Mouse (Mus musculus): ENCODE data around the gene Megf11. TPM values are rescaled to one million over a fixed set of nuclear protein-coding genes. Genes with fewer than 3 reads are reported as not detected.
"Not testable (repeated sequence)": the region's sequence is repeated elsewhere in the genome, so short reads cannot be mapped to it uniquely, and the experiment has no call there.

Megf11 gene
- polyA plus RNA-seq, 1 experiment from 2014 or later: 0.92 TPM

DNA sequence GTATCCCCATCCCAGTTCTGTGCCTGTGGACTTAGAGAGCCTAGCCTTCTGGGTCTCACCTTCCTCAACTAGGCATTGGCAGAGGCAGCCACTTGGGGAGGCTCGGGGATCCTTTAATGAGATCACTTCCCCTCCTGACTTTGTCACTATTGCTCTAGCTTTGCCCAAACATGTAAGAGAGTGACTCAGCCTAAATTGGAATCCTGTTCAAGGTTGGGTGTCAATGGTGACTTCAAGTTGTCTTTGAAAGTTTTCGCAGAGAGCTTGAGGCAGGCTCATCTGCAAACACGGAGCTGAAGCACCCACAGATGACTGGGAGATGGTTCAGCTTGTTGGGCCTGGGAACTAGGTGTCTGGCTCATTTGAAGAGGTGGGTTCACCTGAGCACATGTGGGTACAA is 85.9 kb downstream of the Megf11 start:
- H3K9me3 ChIP-seq (ENCODE audit: control insufficient read depth, low read length): no peaks in the 10 kb centered on the region
- H3K4me2 ChIP-seq (ENCODE audit: low read length): no peak overlapping the region
- H3K36me3 ChIP-seq (ENCODE audit: control insufficient read depth, insufficient read depth, low read length): no peaks in the 10 kb centered on the region
- ATAC-seq (ENCODE audit: insufficient number of reproducible peaks, insufficient read depth, low FRiP score, low read depth): no peak
- H3K27ac ChIP-seq (replicated peaks in 1 of 2; ENCODE audit: control insufficient read depth in 1 of 2, insufficient read depth in 1 of 2, low read depth in 2 of 2, low read length in 2 of 2): no peak overlapping the region
- H3K9ac ChIP-seq (ENCODE audit: low read length): no peak overlapping the region
- peaks cover 8% of the 10 kb centered on the region; the same call in 1 of the 2 replicates for H3K27me3 ChIP-seq (ENCODE audit: control insufficient read depth, insufficient read depth, low read length)
- H3K4me3 ChIP-seq (ENCODE audit: control insufficient read depth in 1 of 2, insufficient read depth in 1 of 2, low read depth in 1 of 2, low read length in 2 of 2): no peak overlapping the region
- WGBS: 73% methylated on average over 3 of the region's 3 CpGs
- H3K4me1 ChIP-seq (ENCODE audit: control insufficient read depth in 2 of 2, insufficient read depth in 2 of 2, low read length in 2 of 2): no peaks in the 10 kb centered on the region

DNA sequence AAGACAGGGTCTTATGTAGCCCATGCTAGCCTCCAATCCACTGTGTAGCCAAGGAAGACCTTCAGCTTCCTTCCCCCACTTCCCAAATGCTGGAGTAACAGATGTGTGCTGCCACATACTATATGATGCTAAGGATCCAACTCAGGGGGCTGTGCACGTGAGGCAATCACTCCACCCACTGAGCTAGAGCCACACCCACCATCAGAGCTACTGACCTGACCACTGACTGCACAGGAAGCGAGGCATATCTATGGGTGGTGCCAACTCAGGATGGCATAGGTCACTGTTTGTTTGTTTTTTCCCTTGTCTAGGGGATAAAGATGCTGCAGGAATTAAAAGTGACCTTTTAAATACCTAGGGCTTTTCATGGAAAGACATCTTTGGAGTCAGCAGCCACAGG is 86.7 kb downstream of the Megf11 start:
- Histone ChIP-seq H3K4me2 (ENCODE audit: low read length) (no peak overlapping the region), H3K27ac (replicated peaks in 1 of 2; ENCODE audit: control insufficient read depth in 1 of 2, insufficient read depth in 1 of 2, low read depth in 2 of 2, low read length in 2 of 2) (no peak overlapping the region), H3K27me3 (ENCODE audit: control insufficient read depth, insufficient read depth, low read length) (peaks cover 8% of the 10 kb centered on the region; the same call in 1 of the 2 replicates), H3K9me3 (ENCODE audit: control insufficient read depth, low read length) (no peaks in the 10 kb centered on the region), H3K4me1 (ENCODE audit: control insufficient read depth in 2 of 2, insufficient read depth in 2 of 2, low read length in 2 of 2) (no peaks in the 10 kb centered on the region), H3K36me3 (ENCODE audit: control insufficient read depth, insufficient read depth, low read length) (no peaks in the 10 kb centered on the region), H3K4me3 (ENCODE audit: control insufficient read depth in 1 of 2, insufficient read depth in 1 of 2, low read depth in 1 of 2, low read length in 2 of 2) (no peak overlapping the region), H3K9ac (ENCODE audit: low read length) (no peak overlapping the region)
- 47% methylated on average over 2 of the region's 2 CpGs for WGBS
- ATAC-seq (ENCODE audit: insufficient number of reproducible peaks, insufficient read depth, low FRiP score, low read depth): no peak

DNA sequence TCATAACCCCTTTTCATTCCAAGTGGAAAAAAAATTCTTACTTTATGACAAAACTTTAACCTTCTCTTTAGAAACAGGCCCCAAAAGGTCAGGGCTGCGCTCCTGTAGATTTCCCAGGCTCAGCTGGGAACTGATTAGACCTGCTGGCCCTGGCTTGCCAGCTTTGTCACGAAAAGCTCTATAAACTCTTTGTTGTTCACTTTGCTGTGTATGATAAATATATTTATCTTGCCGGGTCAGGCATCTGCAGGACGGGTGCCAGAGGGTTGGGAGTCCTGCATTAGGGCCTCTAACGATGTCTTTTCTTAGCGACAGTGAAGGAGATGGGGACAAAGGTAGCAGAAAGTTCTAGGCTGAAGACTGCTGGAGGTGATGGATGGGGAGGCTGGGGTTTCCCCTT is 87.3 kb downstream of the Megf11 start:
- Histone ChIP-seq H3K27me3 (ENCODE audit: control insufficient read depth, insufficient read depth, low read length) (peaks cover 8% of the 10 kb centered on the region; the same call in 1 of the 2 replicates), H3K36me3 (ENCODE audit: control insufficient read depth, insufficient read depth, low read length) (no peaks in the 10 kb centered on the region), H3K4me1 (ENCODE audit: control insufficient read depth in 2 of 2, insufficient read depth in 2 of 2, low read length in 2 of 2) (no peaks in the 10 kb centered on the region), H3K4me2 (ENCODE audit: low read length) (no peak overlapping the region), H3K4me3 (ENCODE audit: control insufficient read depth in 1 of 2, insufficient read depth in 1 of 2, low read depth in 1 of 2, low read length in 2 of 2) (no peak overlapping the region), H3K9me3 (ENCODE audit: control insufficient read depth, low read length) (no peaks in the 10 kb centered on the region), H3K27ac (replicated peaks in 1 of 2; ENCODE audit: control insufficient read depth in 1 of 2, insufficient read depth in 1 of 2, low read depth in 2 of 2, low read length in 2 of 2) (no peak overlapping the region), H3K9ac (ENCODE audit: low read length) (no peak overlapping the region)
- 45% methylated on average over 6 of the region's 6 CpGs for WGBS
- no peak for ATAC-seq (ENCODE audit: insufficient number of reproducible peaks, insufficient read depth, low FRiP score, low read depth)

DNA sequence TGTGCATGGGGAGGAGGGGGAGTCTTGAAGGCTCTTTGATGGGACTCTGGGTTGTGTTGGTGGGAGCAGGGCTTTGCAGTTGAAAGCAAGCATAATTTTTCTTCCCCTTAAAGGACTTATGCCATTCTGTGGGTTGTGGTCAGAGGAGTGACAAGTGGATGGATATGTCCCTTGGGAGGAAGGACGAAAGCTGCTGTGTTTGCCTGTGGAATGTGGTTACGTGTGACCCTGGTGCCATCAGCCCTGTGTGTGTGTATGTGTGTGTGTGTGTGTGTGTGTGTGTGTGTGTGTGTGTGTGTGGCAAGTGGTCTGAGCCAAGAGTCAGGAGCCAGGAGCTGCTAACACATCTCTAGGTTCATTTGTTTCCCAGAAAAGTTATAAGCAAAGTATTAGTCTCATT is 87.7 kb downstream of the Megf11 start:
- H3K27ac ChIP-seq (replicated peaks in 1 of 2; ENCODE audit: control insufficient read depth in 1 of 2, insufficient read depth in 1 of 2, low read depth in 2 of 2, low read length in 2 of 2): no peak overlapping the region
- no peak for ATAC-seq (ENCODE audit: insufficient number of reproducible peaks, insufficient read depth, low FRiP score, low read depth)
- no peak overlapping the region for H3K4me3 ChIP-seq (ENCODE audit: control insufficient read depth in 1 of 2, insufficient read depth in 1 of 2, low read depth in 1 of 2, low read length in 2 of 2)
- 19% methylated on average over 2 of the region's 2 CpGs for whole genome bisulfite sequencing
- no peaks in the 10 kb centered on the region for H3K4me1 ChIP-seq (ENCODE audit: control insufficient read depth in 2 of 2, insufficient read depth in 2 of 2, low read length in 2 of 2)
- H3K9me3 ChIP-seq (ENCODE audit: control insufficient read depth, low read length): no peaks in the 10 kb centered on the region
- no peaks in the 10 kb centered on the region for H3K36me3 ChIP-seq (ENCODE audit: control insufficient read depth, insufficient read depth, low read length)
- H3K27me3 ChIP-seq (ENCODE audit: control insufficient read depth, insufficient read depth, low read length): peaks cover 8% of the 10 kb centered on the region; the same call in 1 of the 2 replicates
- H3K4me2 ChIP-seq (ENCODE audit: low read length): no peak overlapping the region
- no peak overlapping the region for H3K9ac ChIP-seq (ENCODE audit: low read length)

DNA sequence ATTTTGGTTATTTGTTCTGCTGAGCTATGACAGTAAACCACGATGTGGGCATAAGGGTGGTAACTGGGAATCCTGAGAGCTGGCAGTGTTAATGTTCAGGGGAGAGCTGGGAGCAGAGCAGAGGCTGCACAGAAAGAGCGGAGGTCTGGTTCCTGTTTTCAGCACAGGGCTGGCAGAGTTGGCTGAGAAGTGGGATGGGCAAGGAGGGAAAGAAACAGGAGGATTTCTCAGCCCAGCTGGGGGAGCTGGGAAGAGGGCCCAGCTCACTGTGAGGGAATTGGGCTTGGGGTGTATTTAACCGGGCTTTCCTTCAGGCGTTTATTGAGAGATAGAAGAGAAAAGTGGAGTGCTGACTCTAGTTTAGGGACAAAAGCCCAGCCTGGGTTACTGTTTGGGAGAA is 88.3 kb downstream of the Megf11 start:
- Histone ChIP-seq H3K9ac (ENCODE audit: low read length) (no peak overlapping the region), H3K36me3 (ENCODE audit: control insufficient read depth, insufficient read depth, low read length) (no peaks in the 10 kb centered on the region), H3K27ac (replicated peaks in 1 of 2; ENCODE audit: control insufficient read depth in 1 of 2, insufficient read depth in 1 of 2, low read depth in 2 of 2, low read length in 2 of 2) (no peak overlapping the region), H3K27me3 (ENCODE audit: control insufficient read depth, insufficient read depth, low read length) (peaks cover 8% of the 10 kb centered on the region; the same call in 1 of the 2 replicates), H3K4me3 (ENCODE audit: control insufficient read depth in 1 of 2, insufficient read depth in 1 of 2, low read depth in 1 of 2, low read length in 2 of 2) (no peak overlapping the region), H3K4me1 (ENCODE audit: control insufficient read depth in 2 of 2, insufficient read depth in 2 of 2, low read length in 2 of 2) (no peaks in the 10 kb centered on the region), H3K9me3 (ENCODE audit: control insufficient read depth, low read length) (no peaks in the 10 kb centered on the region), H3K4me2 (ENCODE audit: low read length) (no peak overlapping the region)
- ATAC-seq (ENCODE audit: insufficient number of reproducible peaks, insufficient read depth, low FRiP score, low read depth): no peak
- WGBS: 64% methylated on average over 4 of the region's 4 CpGs

DNA sequence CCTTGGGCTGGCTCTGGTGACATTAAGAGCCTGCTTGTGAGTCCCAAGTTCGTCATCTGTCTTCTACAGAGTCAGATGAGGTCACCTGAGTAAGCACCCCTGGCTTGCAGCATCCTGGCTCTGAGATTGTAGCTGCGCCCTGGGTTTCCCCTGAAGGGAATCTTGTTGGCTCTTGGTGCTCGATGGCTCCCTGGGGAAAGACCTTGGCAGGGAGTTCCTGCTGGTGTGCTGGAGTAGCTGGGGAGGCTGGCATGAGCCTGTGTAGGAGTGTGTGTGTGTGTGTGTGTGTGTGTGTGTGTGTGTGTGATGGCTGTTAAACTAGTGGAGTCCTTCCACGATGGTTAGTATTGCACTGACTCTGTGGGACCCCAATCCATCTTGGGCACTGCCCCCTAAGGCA is 88.7 kb downstream of the Megf11 start:
- Histone ChIP-seq H3K27me3 (ENCODE audit: control insufficient read depth, insufficient read depth, low read length) (peaks cover 8% of the 10 kb centered on the region; the same call in 1 of the 2 replicates), H3K4me1 (ENCODE audit: control insufficient read depth in 2 of 2, insufficient read depth in 2 of 2, low read length in 2 of 2) (no peaks in the 10 kb centered on the region), H3K4me3 (ENCODE audit: control insufficient read depth in 1 of 2, insufficient read depth in 1 of 2, low read depth in 1 of 2, low read length in 2 of 2) (no peak overlapping the region), H3K27ac (replicated peaks in 1 of 2; ENCODE audit: control insufficient read depth in 1 of 2, insufficient read depth in 1 of 2, low read depth in 2 of 2, low read length in 2 of 2) (no peak overlapping the region), H3K9me3 (ENCODE audit: control insufficient read depth, low read length) (no peaks in the 10 kb centered on the region), H3K36me3 (ENCODE audit: control insufficient read depth, insufficient read depth, low read length) (no peaks in the 10 kb centered on the region), H3K4me2 (ENCODE audit: low read length) (no peak overlapping the region), H3K9ac (ENCODE audit: low read length) (no peak overlapping the region)
- no peak for ATAC-seq (ENCODE audit: insufficient number of reproducible peaks, insufficient read depth, low FRiP score, low read depth)
- whole genome bisulfite sequencing: 36% methylated on average over 4 of the region's 4 CpGs

DNA sequence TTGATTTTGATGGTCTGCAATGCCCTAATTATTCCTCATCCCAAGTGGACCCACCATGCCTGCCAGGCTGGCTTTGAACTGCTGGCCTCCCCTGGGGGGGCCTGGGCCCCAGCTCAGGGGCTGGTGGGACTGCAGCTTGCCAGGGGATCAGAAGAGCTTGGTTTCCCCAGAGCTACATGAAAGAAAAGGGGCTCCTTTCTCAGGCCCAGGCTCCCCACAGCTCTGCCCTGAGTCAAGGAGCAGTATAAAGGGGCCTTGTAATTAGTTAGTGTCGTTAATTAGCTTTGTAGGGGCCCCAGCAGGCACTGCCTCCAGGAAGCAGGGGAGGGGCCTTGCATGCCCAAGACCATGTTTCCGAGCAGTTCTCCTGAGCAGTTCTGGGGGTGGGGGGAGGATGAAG is 90.5 kb downstream of the Megf11 start:
- no peaks in the 10 kb centered on the region for H3K4me1 ChIP-seq (ENCODE audit: control insufficient read depth in 2 of 2, insufficient read depth in 2 of 2, low read length in 2 of 2)
- H3K27ac ChIP-seq (replicated peaks in 1 of 2; ENCODE audit: control insufficient read depth in 1 of 2, insufficient read depth in 1 of 2, low read depth in 2 of 2, low read length in 2 of 2): no peak overlapping the region
- no peak for ATAC-seq (ENCODE audit: insufficient number of reproducible peaks, insufficient read depth, low FRiP score, low read depth)
- H3K9ac ChIP-seq (ENCODE audit: low read length): no peak overlapping the region
- no peak overlapping the region for H3K4me2 ChIP-seq (ENCODE audit: low read length)
- H3K4me3 ChIP-seq (ENCODE audit: control insufficient read depth in 1 of 2, insufficient read depth in 1 of 2, low read depth in 1 of 2, low read length in 2 of 2): no peak overlapping the region
- H3K27me3 ChIP-seq (ENCODE audit: control insufficient read depth, insufficient read depth, low read length): peaks cover 8% of the 10 kb centered on the region; the same call in 1 of the 2 replicates
- no peaks in the 10 kb centered on the region for H3K9me3 ChIP-seq (ENCODE audit: control insufficient read depth, low read length)
- no peaks in the 10 kb centered on the region for H3K36me3 ChIP-seq (ENCODE audit: control insufficient read depth, insufficient read depth, low read length)
- 33% methylated on average over 2 of the region's 2 CpGs for WGBS

DNA sequence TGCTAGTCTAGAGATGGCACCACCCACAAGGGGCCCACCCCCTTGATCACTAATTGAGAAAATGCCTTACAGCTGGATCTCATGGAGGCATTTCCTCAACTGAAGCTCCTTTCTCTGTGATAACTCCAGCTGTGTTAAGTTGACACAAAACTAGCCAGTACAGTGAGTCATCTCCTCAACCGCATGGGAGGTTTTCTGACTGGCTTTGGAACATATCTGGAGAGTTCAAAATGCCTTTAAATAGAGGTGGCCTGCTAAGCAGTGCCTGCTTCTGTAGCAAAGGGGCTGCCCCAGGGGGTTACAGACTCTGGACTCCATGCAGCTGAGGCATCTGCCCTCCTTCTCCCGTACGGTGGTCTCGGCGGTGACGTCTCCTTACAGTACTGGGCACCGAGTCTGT is 92.0 kb downstream of the Megf11 start:
- not testable (repeated sequence) for H3K4me2 ChIP-seq (ENCODE audit: low read length); H3K4me3 ChIP-seq (ENCODE audit: control insufficient read depth in 1 of 2, insufficient read depth in 1 of 2, low read depth in 1 of 2, low read length in 2 of 2); H3K4me1 ChIP-seq (ENCODE audit: control insufficient read depth in 2 of 2, insufficient read depth in 2 of 2, low read length in 2 of 2); H3K27me3 ChIP-seq (ENCODE audit: control insufficient read depth, insufficient read depth, low read length); H3K36me3 ChIP-seq (ENCODE audit: control insufficient read depth, insufficient read depth, low read length); H3K27ac ChIP-seq (replicated peaks in 1 of 2; ENCODE audit: control insufficient read depth in 1 of 2, insufficient read depth in 1 of 2, low read depth in 2 of 2, low read length in 2 of 2); H3K9ac ChIP-seq (ENCODE audit: low read length); H3K9me3 ChIP-seq (ENCODE audit: control insufficient read depth, low read length); ATAC-seq (ENCODE audit: insufficient number of reproducible peaks, insufficient read depth, low FRiP score, low read depth)
- WGBS: 60% methylated on average over 7 of the region's 7 CpGs

Measured in heart, embryonic 14.5 days (tissue).